Comparison of ENCODE assay signal across 8 mouse cellular contexts in the genomic region with DNA sequence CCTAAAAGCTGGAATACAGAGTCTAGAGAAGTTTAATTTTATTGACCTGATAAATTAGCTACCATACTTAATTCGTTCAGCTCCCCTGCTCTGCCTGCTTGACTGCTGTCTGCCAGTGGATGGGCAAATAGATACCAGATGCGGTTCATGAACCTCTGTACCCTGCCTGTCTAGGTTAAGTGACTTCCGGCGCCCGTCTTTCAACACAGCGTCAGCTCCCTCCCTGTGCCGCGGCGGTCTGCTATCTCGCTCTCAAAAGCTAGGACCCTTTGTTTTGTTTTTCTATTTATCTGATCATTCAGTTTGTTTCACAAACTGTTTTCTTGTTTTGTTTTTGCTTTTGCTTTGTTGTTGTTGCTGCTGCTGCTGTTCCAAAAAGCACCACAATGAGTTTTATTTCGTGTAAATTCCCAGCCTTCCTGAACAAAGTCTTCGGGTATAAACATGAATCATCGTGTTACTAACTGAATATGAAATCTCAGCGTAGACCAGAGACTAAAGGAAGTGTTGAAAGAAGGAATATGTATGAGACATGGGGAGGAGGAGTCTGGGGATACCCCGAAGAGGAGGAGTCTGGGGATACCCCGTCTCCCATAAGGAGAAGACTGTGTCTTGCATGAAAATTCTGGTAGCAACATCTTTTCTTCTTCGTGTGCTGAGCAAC.
A peak's percentile ranks its signal among the peaks of the same experiment; 100 is the strongest.
DNase-seq lines count a peak whose midpoint lies in the region; ATAC-seq and TF ChIP-seq lines count a peak whose summit lies in the region.

No protein-coding gene starts in this region.

- no peaks in the 10 kb centered on the region for H3K36me3 ChIP-seq in lung, embryonic 14.5 days (ENCODE audit: insufficient read depth)
- H3K36me3 ChIP-seq in heart, embryonic 16.5 days (ENCODE audit: control insufficient read depth, insufficient read depth) = no peaks in the 10 kb centered on the region
- H3K36me3 ChIP-seq in lung, postnatal 0 days (ENCODE audit: insufficient read depth, low read length) = no peaks in the 10 kb centered on the region

- H3K4me2 ChIP-seq in lung, embryonic 14.5 days = peak overlapping the region; percentile 51
- H3K4me2 ChIP-seq in heart, embryonic 16.5 days (ENCODE audit: low read depth, low read length) = peak overlapping the region; percentile 60
- H3K4me2 ChIP-seq in lung, postnatal 0 days (replicated peaks; ENCODE audit: low read depth, low read length) = peak overlapping the region; percentile 37; the same call in 1 of the 2 replicates

- H3K4me3 ChIP-seq in lung, embryonic 14.5 days (ENCODE audit: low read depth, low read length) = peak overlapping the region; percentile 8; the same call in 1 of the 2 replicates
- peak overlapping the region; percentile 30 for H3K4me3 ChIP-seq in heart, embryonic 16.5 days (ENCODE audit: low read length)
- no peak overlapping the region; the same call in 1 of the 2 replicates for H3K4me3 ChIP-seq in lung, postnatal 0 days (ENCODE audit: low read depth, low read length)

- TF ChIP-seq EP300 in lung, postnatal 0 days (IDR thresholded peaks at IDR 0.05) = no peak

- no peak for TF ChIP-seq CTCF in lung, embryonic 14.5 days (IDR thresholded peaks at IDR 0.05; ENCODE audit: low read depth)
- TF ChIP-seq CTCF in lung, postnatal 0 days (IDR thresholded peaks at IDR 0.05) = no peak

- no peaks in the 10 kb centered on the region for H3K9me3 ChIP-seq in lung, embryonic 14.5 days (ENCODE audit: low read depth, low read length)
- no peaks in the 10 kb centered on the region for H3K9me3 ChIP-seq in heart, embryonic 16.5 days (replicated peaks; ENCODE audit: control insufficient read depth, low read length)
- no peaks in the 10 kb centered on the region for H3K9me3 ChIP-seq in lung, postnatal 0 days (ENCODE audit: low read length)

- H3K9ac ChIP-seq in lung, embryonic 14.5 days = peak overlapping the region; percentile 17; the same call in 1 of the 2 replicates
- H3K9ac ChIP-seq in heart, embryonic 16.5 days (ENCODE audit: low read length) = peak overlapping the region; percentile 45
- H3K9ac ChIP-seq in lung, postnatal 0 days (replicated peaks; ENCODE audit: low read depth) = no peak overlapping the region

- DNase-seq in adrenal gland, postnatal 10 days = peak; percentile 24
- DNase-seq in adrenal gland, adult 2 months = no peak
- DNase-seq in lung, embryonic 14.5 days = peak; percentile 37
- DNase-seq in lung, adult 18-20 months = no peak
- peak; percentile 55 for DNase-seq in lung, postnatal 0 days (ENCODE audit: low spot score)
- no peak for DNase-seq in gastrocnemius, postnatal 36 days
- no peak for DNase-seq in thymus, postnatal 36 days

- intact Hi-C loops in gastrocnemius, postnatal 36 days (cut with DNase I) = no loop called here

- no peak for ATAC-seq in lung, embryonic 14.5 days (ENCODE audit: insufficient read depth)
- no peak for ATAC-seq in heart, embryonic 16.5 days (replicated peaks; ENCODE audit: extremely low read depth, insufficient read depth, low FRiP score)
- peak; percentile 48 for ATAC-seq in lung, postnatal 0 days

- no peaks in the 10 kb centered on the region for H3K4me1 ChIP-seq in lung, embryonic 14.5 days (ENCODE audit: insufficient read depth)
- peaks cover 10% of the 10 kb centered on the region; the same call in 1 of the 2 replicates for H3K4me1 ChIP-seq in heart, embryonic 16.5 days (ENCODE audit: control insufficient read depth, insufficient read depth, low read length)
- no peaks in the 10 kb centered on the region for H3K4me1 ChIP-seq in lung, postnatal 0 days (ENCODE audit: insufficient read depth, low read depth, low read length)

- 31% methylated on average over 17 of the region's 17 CpGs for WGBS in lung, embryonic 14.5 days
- WGBS in heart, embryonic 16.5 days = 28% methylated on average over 17 of the region's 17 CpGs
- 29% methylated on average over 17 of the region's 17 CpGs for WGBS in lung, postnatal 0 days

- H3K27me3 ChIP-seq in lung, embryonic 14.5 days (ENCODE audit: insufficient read depth, low read length) = no peaks in the 10 kb centered on the region
- no peaks in the 10 kb centered on the region for H3K27me3 ChIP-seq in heart, embryonic 16.5 days (ENCODE audit: control insufficient read depth, insufficient read depth, low read length)
- H3K27me3 ChIP-seq in lung, postnatal 0 days (replicated peaks; ENCODE audit: insufficient read depth, low read length) = no peaks in the 10 kb centered on the region

- no peak overlapping the region for H3K27ac ChIP-seq in lung, embryonic 14.5 days (ENCODE audit: low read depth)
- no peak overlapping the region for H3K27ac ChIP-seq in heart, embryonic 16.5 days (ENCODE audit: low read length)
- H3K27ac ChIP-seq in lung, postnatal 0 days (ENCODE audit: low read length) = no peak overlapping the region; the same call in 1 of the 2 replicates

Comparison
In these comparisons a context has a peak if more than half of its experiments do, and no peak if none do; other contexts are left out.
1. DNase-seq: peak in adrenal gland, postnatal 10 days (single experiment), lung, embryonic 14.5 days (single experiment) and lung, postnatal 0 days (single experiment); none in adrenal gland, adult 2 months (single experiment), lung, adult 18-20 months (0 of 2), gastrocnemius, postnatal 36 days (0 of 2) and thymus, postnatal 36 days (0 of 2).
2. Peak in every context shown above with its lines, with median percentiles within 50 percentile points of each other: H3K4me2 ChIP-seq.